Mouse (Mus musculus): ENCODE measurements around the gene Cox17. TPM values are rescaled to one million over a fixed set of nuclear protein-coding genes. Genes with fewer than 3 reads are reported as not detected.

The Cox17 gene
- 147 and 149 TPM in 2 replicates for polyA plus RNA-seq (2015; fragmentation: Nextera tagmentation; extraction: Ambion mirVana)

DNA sequence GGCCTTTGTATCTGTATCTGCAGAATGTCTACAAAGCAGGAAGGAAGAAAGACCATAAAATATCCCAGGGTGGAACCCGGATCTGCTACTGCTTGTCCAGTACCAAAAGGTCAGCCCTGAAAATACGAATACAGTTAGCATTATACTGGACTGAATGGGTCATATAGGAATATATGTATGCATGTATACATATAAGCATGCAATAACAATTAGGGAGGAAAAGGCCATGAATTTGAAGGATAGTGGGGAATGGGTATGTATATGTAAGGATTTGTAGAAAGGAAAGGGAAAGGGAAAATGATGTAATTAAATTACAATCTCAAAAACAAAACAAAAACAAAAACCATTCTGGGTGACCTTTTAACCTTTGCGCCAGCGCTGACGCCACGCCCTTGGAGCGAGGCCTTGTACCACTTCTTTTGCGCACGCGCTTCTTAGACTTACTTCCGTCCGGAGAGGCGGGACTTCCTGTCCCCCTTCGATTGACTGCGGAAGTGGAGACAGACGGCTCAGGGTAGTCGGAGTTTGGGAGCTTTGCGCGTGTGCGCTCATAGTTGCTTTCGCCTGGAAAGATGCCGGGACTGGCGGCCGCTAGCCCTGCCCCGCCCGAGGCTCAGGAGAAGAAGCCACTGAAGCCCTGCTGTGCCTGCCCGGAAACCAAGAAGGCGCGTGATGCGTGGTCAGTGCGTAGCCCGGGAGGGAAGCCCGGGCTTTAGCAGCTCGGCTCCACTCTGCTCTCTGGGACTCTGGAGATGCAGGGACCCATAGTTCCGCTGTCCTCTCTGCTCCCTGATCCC, at the start of gene Cox17, which contains the start of gene Gm21987:
Gene Cox17 (plus strand): TSS at position 463 of the 797 bp plus-strand sequence.
Gene Gm21987 (plus strand): TSS at position 512 of the 797 bp plus-strand sequence.
- H3K27ac ChIP-seq (ENCODE audit: low read length) = peak within 1 kb of the TSS; percentile 95
- peak within 1 kb of the TSS; percentile 92 for H3K4me3 ChIP-seq (ENCODE audit: low read length)
- peaks cover 9% of the 10 kb centered on the region for H3K4me1 ChIP-seq (ENCODE audit: insufficient read depth, low read length)
- peak within 1 kb of the TSS; percentile 65 for H3K4me2 ChIP-seq (replicated peaks; ENCODE audit: low read depth, low read length)
- peaks cover 22% of the 10 kb centered on the region for H3K36me3 ChIP-seq (ENCODE audit: insufficient read depth, low read length)
- peak; percentile 97 for ATAC-seq (ENCODE audit: low FRiP score, low TSS enrichment)
- H3K9me3 ChIP-seq (ENCODE audit: low read length) = no peaks in the 10 kb centered on the region
- WGBS = 3% methylated on average over 35 of the region's 35 CpGs
- peak within 1 kb of the TSS; percentile 97 for H3K9ac ChIP-seq (replicated peaks; ENCODE audit: low read length)
- no peaks in the 10 kb centered on the region for H3K27me3 ChIP-seq (ENCODE audit: insufficient read depth, low read length)

DNA sequence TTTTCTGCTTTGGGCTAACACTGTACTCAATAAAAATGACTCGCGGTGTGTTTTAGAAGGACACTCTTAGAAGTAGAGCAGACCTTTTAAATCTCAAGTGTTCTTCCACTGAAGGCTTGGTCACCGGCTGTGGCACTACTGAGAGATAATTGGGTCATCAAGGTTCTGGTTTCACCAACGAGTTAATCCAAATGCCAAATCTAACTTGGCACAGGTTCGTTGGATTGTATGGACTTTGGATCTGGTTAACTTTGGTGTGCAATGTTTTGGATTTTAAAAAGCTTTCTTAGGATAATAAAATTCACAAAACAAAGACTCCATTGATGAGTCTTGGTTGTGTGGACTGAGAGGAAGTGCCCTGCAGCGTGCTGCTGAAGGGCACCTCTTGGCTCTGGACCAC, 48.4 kb upstream of the Cox17 start:
- H3K4me1 ChIP-seq (ENCODE audit: insufficient read depth, low read length) = peaks cover 9% of the 10 kb centered on the region
- H3K27me3 ChIP-seq (ENCODE audit: insufficient read depth, low read length) = no peaks in the 10 kb centered on the region
- H3K4me2 ChIP-seq (replicated peaks; ENCODE audit: low read depth, low read length) = no peak overlapping the region
- H3K9ac ChIP-seq (replicated peaks; ENCODE audit: low read length) = no peak overlapping the region
- no peak for ATAC-seq (ENCODE audit: low FRiP score, low TSS enrichment)
- no peak overlapping the region for H3K4me3 ChIP-seq (ENCODE audit: low read length)
- no peaks in the 10 kb centered on the region for H3K36me3 ChIP-seq (ENCODE audit: insufficient read depth, low read length)
- WGBS = 85% methylated on average over 6 of the region's 6 CpGs
- H3K27ac ChIP-seq (ENCODE audit: low read length) = no peak overlapping the region
- no peaks in the 10 kb centered on the region for H3K9me3 ChIP-seq (ENCODE audit: low read length)

DNA sequence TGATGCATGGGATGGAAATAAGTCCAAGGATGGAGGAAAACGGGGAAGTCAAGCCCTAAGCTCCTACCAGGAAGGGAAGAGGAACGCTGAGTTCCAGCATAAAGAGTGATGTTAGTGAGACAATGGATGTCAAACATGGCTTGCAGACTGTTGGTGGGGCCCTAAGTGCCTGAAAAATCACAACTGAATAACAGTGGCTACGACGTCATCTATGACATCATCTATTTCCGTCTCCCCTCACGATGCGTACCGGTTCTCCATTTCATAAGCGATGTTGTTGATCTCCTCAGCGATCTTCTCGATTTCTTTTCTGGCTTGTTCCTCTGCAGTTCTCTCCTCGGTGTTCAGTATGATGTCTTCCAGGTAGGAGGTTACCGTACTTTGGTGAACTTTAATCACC, 44.4 kb upstream of the Cox17 start:
- no peak for ATAC-seq (ENCODE audit: low FRiP score, low TSS enrichment)
- no peaks in the 10 kb centered on the region for H3K27me3 ChIP-seq (ENCODE audit: insufficient read depth, low read length)
- WGBS = 93% methylated on average over 13 of the region's 13 CpGs
- H3K36me3 ChIP-seq (ENCODE audit: insufficient read depth, low read length) = no peaks in the 10 kb centered on the region
- no peak overlapping the region for H3K27ac ChIP-seq (ENCODE audit: low read length)
- H3K4me2 ChIP-seq (replicated peaks; ENCODE audit: low read depth, low read length) = no peak overlapping the region
- no peaks in the 10 kb centered on the region for H3K9me3 ChIP-seq (ENCODE audit: low read length)
- no peak overlapping the region for H3K4me3 ChIP-seq (ENCODE audit: low read length)
- H3K4me1 ChIP-seq (ENCODE audit: insufficient read depth, low read length) = peaks cover 17% of the 10 kb centered on the region
- H3K9ac ChIP-seq (replicated peaks; ENCODE audit: low read length) = no peak overlapping the region

DNA sequence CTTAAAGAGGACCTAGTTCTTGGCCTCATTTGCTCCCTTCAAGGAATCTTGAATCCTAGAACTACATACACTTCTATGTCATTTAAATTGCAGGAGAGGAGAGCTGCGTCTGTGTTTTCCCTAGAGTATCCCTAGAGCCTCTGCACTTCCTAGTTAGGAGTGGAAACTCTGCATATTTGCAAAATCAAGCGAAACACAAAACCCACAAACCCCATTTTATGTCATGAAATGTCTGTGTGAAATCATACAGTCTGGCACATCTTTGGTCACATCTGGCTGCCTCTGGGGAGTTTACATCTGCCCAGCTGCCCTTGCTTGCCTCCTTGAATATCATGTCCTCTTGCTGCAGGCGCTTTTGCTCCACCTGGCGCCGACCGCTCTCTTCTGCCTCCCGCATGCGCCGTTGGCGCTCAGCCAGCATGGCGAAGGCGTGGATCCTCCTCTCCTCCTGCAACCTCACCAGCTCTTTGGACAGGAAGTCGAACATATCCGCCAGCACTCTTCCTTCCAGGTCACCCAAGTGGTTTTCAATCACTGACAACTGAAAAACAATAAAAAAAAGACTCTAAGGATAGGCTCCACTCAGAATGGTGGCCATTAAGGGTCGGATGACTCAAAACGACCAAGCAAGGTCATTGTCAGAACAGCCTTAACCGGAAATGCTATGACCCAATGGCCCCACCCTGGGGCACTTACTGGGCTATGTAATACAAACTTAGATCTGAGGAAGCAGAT, 42.2 kb upstream of the Cox17 start:
- 40% methylated on average over 17 of the region's 17 CpGs for WGBS
- H3K27ac ChIP-seq (ENCODE audit: low read length) = no peak overlapping the region
- peak; percentile 74 for ATAC-seq (ENCODE audit: low FRiP score, low TSS enrichment)

DNA sequence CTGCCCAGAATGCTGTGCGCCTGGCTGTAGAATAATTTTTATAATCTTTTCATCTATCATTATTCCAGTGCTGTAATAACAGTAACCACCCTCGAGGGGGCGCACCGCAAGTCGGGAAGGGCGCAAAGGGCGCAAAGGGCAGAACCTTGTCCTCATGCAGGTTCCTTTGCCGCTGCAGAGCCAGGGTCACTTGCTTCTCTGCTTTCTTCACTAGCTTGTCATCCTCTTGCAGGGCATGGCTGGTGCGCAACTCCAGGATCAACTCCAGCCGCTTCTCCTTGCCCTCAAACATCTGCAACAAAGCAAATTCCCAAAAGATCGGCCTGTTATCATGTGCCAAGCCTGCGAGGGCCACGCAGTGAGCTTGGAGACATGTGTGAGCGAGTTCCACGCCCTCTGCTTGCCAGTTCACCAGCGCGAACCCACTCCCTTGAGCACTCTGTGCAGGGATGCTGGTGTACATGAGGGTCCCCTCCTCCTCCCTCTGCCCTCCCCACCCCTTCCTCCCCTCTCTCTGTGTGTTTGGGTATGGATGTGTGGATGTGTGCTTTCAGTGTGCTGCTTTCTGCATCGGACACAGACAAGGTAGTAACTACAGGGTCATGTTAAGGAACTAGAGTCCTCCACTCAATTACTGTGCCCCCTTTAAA, 40.1 kb upstream of the Cox17 start:
- ATAC-seq (ENCODE audit: low FRiP score, low TSS enrichment) = peak; percentile 41; the same call in 1 of the 2 replicates
- no peaks in the 10 kb centered on the region for H3K9me3 ChIP-seq (ENCODE audit: low read length)
- WGBS = 59% methylated on average over 18 of the region's 18 CpGs
- no peak overlapping the region for H3K9ac ChIP-seq (replicated peaks; ENCODE audit: low read length)
- no peaks in the 10 kb centered on the region for H3K27me3 ChIP-seq (ENCODE audit: insufficient read depth, low read length)
- H3K4me2 ChIP-seq (replicated peaks; ENCODE audit: low read depth, low read length) = no peak overlapping the region
- H3K27ac ChIP-seq (ENCODE audit: low read length) = no peak overlapping the region
- H3K4me3 ChIP-seq (ENCODE audit: low read length) = no peak overlapping the region
- H3K36me3 ChIP-seq (ENCODE audit: insufficient read depth, low read length) = no peaks in the 10 kb centered on the region
- peaks cover 18% of the 10 kb centered on the region for H3K4me1 ChIP-seq (ENCODE audit: insufficient read depth, low read length)

More for the DNA sequence above, 42.2 kb upstream of the Cox17 start:
- H3K36me3 ChIP-seq (ENCODE audit: insufficient read depth, low read length) = no peaks in the 10 kb centered on the region
- H3K27me3 ChIP-seq (ENCODE audit: insufficient read depth, low read length) = no peaks in the 10 kb centered on the region
- no peak overlapping the region for H3K9ac ChIP-seq (replicated peaks; ENCODE audit: low read length)
- peak overlapping the region; percentile 36 for H3K4me2 ChIP-seq (replicated peaks; ENCODE audit: low read depth, low read length)
- H3K9me3 ChIP-seq (ENCODE audit: low read length) = no peaks in the 10 kb centered on the region
- no peak overlapping the region; the same call in 1 of the 2 replicates for H3K4me3 ChIP-seq (ENCODE audit: low read length)
- H3K4me1 ChIP-seq (ENCODE audit: insufficient read depth, low read length) = peaks cover 18% of the 10 kb centered on the region

GRCm38 (mm10) chr16:38307221-38307605, 39.6 kb upstream of the Cox17 start:
- Histone ChIP-seq H3K27ac (ENCODE audit: low read length) (no peak overlapping the region), H3K4me1 (ENCODE audit: insufficient read depth, low read length) (peaks cover 18% of the 10 kb centered on the region), H3K36me3 (ENCODE audit: insufficient read depth, low read length) (no peaks in the 10 kb centered on the region), H3K9me3 (ENCODE audit: low read length) (no peaks in the 10 kb centered on the region), H3K4me2 (replicated peaks; ENCODE audit: low read depth, low read length) (no peak overlapping the region), H3K27me3 (ENCODE audit: insufficient read depth, low read length) (no peaks in the 10 kb centered on the region), H3K4me3 (ENCODE audit: low read length) (no peak overlapping the region), H3K9ac (replicated peaks; ENCODE audit: low read length) (no peak overlapping the region)
- ATAC-seq (ENCODE audit: low FRiP score, low TSS enrichment) = no peak; the same call in 1 of the 2 replicates
- WGBS = 26% methylated on average over 5 of the region's 5 CpGs

- Histone ChIP-seq H3K36me3 (ENCODE audit: insufficient read depth, low read length) (no peaks in the 10 kb centered on the region), H3K9me3 (ENCODE audit: low read length) (no peaks in the 10 kb centered on the region), H3K4me3 (ENCODE audit: low read length) (no peak overlapping the region), H3K27me3 (ENCODE audit: insufficient read depth, low read length) (no peaks in the 10 kb centered on the region), H3K27ac (ENCODE audit: low read length) (no peak overlapping the region), H3K4me2 (replicated peaks; ENCODE audit: low read depth, low read length) (no peak overlapping the region), H3K9ac (replicated peaks; ENCODE audit: low read length) (no peak overlapping the region), H3K4me1 (ENCODE audit: insufficient read depth, low read length) (peaks cover 18% of the 10 kb centered on the region)
- 42% methylated on average over 7 of the region's 7 CpGs for WGBS
- ATAC-seq (ENCODE audit: low FRiP score, low TSS enrichment) = no peak
Observed at GRCm38 (mm10) chr16:38307651-38308050, 39.1 kb upstream of the Cox17 start.

DNA sequence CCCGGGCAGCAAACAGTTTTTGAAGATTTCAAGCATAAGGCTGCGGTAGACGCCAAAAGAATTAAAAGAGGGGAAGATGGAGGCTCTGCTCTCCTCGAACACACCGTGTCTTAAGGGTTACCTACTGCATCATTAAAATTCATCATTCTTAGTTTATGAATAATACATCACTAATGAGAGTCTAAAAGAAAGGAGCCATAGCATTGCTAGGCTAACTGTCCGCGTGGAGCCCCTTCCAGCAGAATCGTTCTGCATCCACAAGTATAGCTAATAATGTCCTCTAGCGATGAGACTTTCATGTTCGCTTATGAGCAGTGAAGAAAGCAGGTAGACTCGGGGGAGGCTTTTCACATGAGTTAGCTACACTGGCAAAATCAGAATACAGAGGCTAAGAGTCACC, 38.6 kb upstream of the Cox17 start:
- no peak overlapping the region for H3K27ac ChIP-seq (ENCODE audit: low read length)
- no peak overlapping the region for H3K4me3 ChIP-seq (ENCODE audit: low read length)
- no peak overlapping the region for H3K4me2 ChIP-seq (replicated peaks; ENCODE audit: low read depth, low read length)
- no peaks in the 10 kb centered on the region for H3K27me3 ChIP-seq (ENCODE audit: insufficient read depth, low read length)
- no peaks in the 10 kb centered on the region for H3K36me3 ChIP-seq (ENCODE audit: insufficient read depth, low read length)
- H3K9me3 ChIP-seq (ENCODE audit: low read length) = no peaks in the 10 kb centered on the region
- H3K4me1 ChIP-seq (ENCODE audit: insufficient read depth, low read length) = peaks cover 18% of the 10 kb centered on the region
- no peak for ATAC-seq (ENCODE audit: low FRiP score, low TSS enrichment)
- no peak overlapping the region for H3K9ac ChIP-seq (replicated peaks; ENCODE audit: low read length)
- WGBS = 83% methylated on average over 11 of the region's 11 CpGs

GRCm38 (mm10) chr16:38318492-38318891, 28.3 kb upstream of the Cox17 start:
- Histone ChIP-seq H3K4me1 (ENCODE audit: insufficient read depth, low read length) (no peaks in the 10 kb centered on the region), H3K27ac (ENCODE audit: low read length) (no peak overlapping the region), H3K36me3 (ENCODE audit: insufficient read depth, low read length) (no peaks in the 10 kb centered on the region), H3K4me3 (ENCODE audit: low read length) (no peak overlapping the region), H3K9me3 (ENCODE audit: low read length) (no peaks in the 10 kb centered on the region; the same call in 1 of the 2 replicates), H3K4me2 (replicated peaks; ENCODE audit: low read depth, low read length) (no peak overlapping the region), H3K9ac (replicated peaks; ENCODE audit: low read length) (no peak overlapping the region), H3K27me3 (ENCODE audit: insufficient read depth, low read length) (no peaks in the 10 kb centered on the region)
- ATAC-seq (ENCODE audit: low FRiP score, low TSS enrichment) = no peak
- WGBS = 67% methylated on average over 9 of the region's 9 CpGs

Data from kidney, embryonic 16.5 days (tissue).